Mouse (Mus musculus): ENCODE data around the gene Arhgef2. TPM values are rescaled to one million over a fixed set of nuclear protein-coding genes. Genes with fewer than 3 reads are reported as not detected.
"Not testable (repeated sequence)": the region's sequence is repeated elsewhere in the genome, so short reads cannot be mapped to it uniquely, and the experiment has no call there.

Gene Arhgef2
- 166 and 210 TPM in 2 replicates for polyA plus RNA-seq (2015; fragmentation: Nextera tagmentation; extraction: Ambion mirVana)

DNA sequence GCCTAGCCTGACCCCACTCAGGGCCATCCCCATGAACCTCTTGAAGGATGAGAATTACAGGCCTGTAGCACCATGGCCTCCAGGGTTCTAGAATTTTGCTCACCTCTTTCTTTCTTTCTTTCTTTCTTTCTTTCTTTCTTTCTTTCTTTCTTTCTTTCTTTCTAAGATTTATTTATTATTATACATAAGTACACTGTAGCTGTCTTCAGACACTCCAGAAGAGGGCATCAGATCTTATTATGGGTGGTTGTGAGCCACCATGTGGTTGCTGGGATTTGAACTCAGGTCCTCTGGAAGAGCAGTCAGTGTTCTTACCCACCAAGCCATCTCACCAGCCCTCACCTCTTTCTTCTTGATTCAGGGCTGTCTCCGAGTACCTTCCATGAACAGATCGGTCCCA lies at the start of gene Arhgef2:
Gene Arhgef2, plus strand, starts transcription at position 301 of the 400 bp plus-strand sequence.
- H3K27ac ChIP-seq (ENCODE audit: low read length); H3K9ac ChIP-seq (replicated peaks; ENCODE audit: low read depth, low read length); ATAC-seq; H3K4me3 ChIP-seq (replicated peaks; ENCODE audit: low read length); H3K27me3 ChIP-seq (replicated peaks; ENCODE audit: control insufficient read depth, insufficient read depth, low read length); H3K9me3 ChIP-seq (ENCODE audit: control insufficient read depth, low read length); H3K4me1 ChIP-seq (replicated peaks; ENCODE audit: control insufficient read depth, insufficient read depth, low read length); H3K36me3 ChIP-seq (ENCODE audit: control insufficient read depth, insufficient read depth); H3K4me2 ChIP-seq (ENCODE audit: low read length): not testable (repeated sequence)
- WGBS = 91% methylated on average over 2 of the region's 2 CpGs

DNA sequence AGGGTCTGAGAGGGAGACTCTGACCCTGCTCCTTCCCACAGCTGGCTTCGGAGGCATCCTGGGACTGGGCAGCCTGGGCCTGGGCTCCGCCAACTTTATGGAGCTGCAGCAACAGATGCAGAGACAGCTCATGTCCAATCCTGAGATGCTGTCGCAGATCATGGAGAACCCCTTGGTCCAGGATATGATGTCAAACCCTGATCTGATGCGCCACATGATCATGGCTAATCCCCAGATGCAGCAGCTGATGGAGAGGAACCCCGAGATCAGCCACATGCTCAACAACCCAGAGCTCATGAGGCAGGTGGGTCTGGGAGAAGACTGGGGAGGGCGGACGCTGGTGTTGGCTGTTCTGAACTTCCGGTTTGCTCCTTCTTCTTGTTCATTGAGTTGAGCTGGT lies 49.1 kb upstream of the Arhgef2 start:
- H3K9me3 ChIP-seq (ENCODE audit: control insufficient read depth, low read length) = no peaks in the 10 kb centered on the region
- no peak overlapping the region for H3K4me3 ChIP-seq (replicated peaks; ENCODE audit: low read length)
- no peak overlapping the region for H3K9ac ChIP-seq (replicated peaks; ENCODE audit: low read depth, low read length)
- no peak overlapping the region for H3K4me2 ChIP-seq (ENCODE audit: low read length)
- 96% methylated on average over 8 of the region's 8 CpGs for WGBS
- no peak for ATAC-seq
- H3K36me3 ChIP-seq (ENCODE audit: control insufficient read depth, insufficient read depth) = peaks cover 19% of the 10 kb centered on the region
- H3K4me1 ChIP-seq (replicated peaks; ENCODE audit: control insufficient read depth, insufficient read depth, low read length) = peaks cover 20% of the 10 kb centered on the region
- no peaks in the 10 kb centered on the region for H3K27me3 ChIP-seq (replicated peaks; ENCODE audit: control insufficient read depth, insufficient read depth, low read length)
- H3K27ac ChIP-seq (ENCODE audit: low read length) = no peak overlapping the region

DNA sequence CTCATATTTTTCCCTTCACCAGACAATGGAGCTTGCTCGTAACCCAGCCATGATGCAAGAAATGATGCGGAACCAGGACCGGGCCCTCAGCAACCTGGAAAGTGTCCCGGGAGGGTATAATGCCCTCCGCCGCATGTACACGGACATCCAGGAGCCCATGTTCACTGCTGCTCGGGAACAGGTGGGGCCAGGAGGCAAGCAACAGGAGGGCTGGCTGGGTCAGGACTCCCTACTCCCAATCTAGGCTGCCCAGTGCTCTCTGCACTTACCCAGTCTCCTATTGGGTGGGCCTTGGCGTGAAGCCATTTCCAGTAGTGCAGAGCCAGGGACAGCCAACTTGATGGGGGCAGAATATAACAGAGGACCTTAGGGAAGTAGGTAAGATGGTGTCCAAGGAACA lies 46.2 kb upstream of the Arhgef2 start:
- peaks cover 31% of the 10 kb centered on the region for H3K36me3 ChIP-seq (ENCODE audit: control insufficient read depth, insufficient read depth)
- ATAC-seq = no peak
- no peak overlapping the region for H3K4me3 ChIP-seq (replicated peaks; ENCODE audit: low read length)
- no peak overlapping the region for H3K4me2 ChIP-seq (ENCODE audit: low read length)
- no peak overlapping the region for H3K9ac ChIP-seq (replicated peaks; ENCODE audit: low read depth, low read length)
- H3K27ac ChIP-seq (ENCODE audit: low read length) = no peak overlapping the region
- H3K27me3 ChIP-seq (replicated peaks; ENCODE audit: control insufficient read depth, insufficient read depth, low read length) = no peaks in the 10 kb centered on the region
- WGBS = 92% methylated on average over 9 of the region's 9 CpGs
- peaks cover 9% of the 10 kb centered on the region for H3K4me1 ChIP-seq (replicated peaks; ENCODE audit: control insufficient read depth, insufficient read depth, low read length)
- H3K9me3 ChIP-seq (ENCODE audit: control insufficient read depth, low read length) = no peaks in the 10 kb centered on the region

DNA sequence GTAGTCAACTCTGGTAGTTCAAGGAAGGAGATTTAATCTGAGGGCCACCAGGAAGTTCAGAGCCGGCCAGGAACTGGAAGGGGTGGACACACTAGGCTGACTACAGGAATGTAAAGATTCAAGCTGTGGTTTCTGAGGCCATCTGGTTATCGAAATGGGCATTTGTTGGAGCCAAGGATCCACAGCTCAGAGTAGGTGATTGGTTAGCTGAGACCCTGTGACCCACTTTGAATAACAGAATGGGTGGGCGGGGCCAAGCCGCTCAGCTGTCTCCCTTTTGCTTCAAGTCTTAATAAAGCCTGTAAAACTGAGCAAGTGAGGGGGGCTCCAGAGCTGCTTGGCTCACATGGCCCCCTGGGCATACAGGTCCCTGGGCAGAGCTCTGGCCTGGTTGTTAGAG lies 43.8 kb upstream of the Arhgef2 start:
- Histone ChIP-seq H3K36me3 (ENCODE audit: control insufficient read depth, insufficient read depth) (peaks cover 46% of the 10 kb centered on the region), H3K27ac (ENCODE audit: low read length) (no peak overlapping the region), H3K4me1 (replicated peaks; ENCODE audit: control insufficient read depth, insufficient read depth, low read length) (no peaks in the 10 kb centered on the region; the same call in 1 of the 2 replicates), H3K4me2 (ENCODE audit: low read length) (no peak overlapping the region), H3K9me3 (ENCODE audit: control insufficient read depth, low read length) (no peaks in the 10 kb centered on the region), H3K9ac (replicated peaks; ENCODE audit: low read depth, low read length) (no peak overlapping the region), H3K27me3 (replicated peaks; ENCODE audit: control insufficient read depth, insufficient read depth, low read length) (no peaks in the 10 kb centered on the region), H3K4me3 (replicated peaks; ENCODE audit: low read length) (no peak overlapping the region)
- WGBS = 61% methylated on average over 4 of the region's 4 CpGs
- ATAC-seq = no peak

DNA sequence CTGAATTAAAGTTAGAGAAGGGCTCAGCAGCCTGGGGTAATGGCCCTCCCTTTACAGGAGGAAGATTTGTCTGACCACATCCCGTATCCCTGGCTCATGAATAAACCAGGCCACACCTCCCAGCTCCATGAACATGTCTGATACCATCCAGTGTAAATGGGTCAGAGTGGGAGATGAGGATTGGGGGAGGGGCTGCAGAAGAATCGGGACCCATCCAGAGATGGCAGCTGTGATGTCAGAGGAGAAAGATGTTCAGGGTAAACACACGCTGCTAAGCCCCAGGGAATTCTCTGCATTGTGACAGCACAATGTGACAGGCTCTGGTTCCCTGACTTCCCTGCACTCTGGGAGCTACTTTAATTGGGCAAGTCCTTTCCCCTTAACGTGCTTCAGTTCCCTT lies 42.3 kb upstream of the Arhgef2 start:
- Histone ChIP-seq H3K9me3 (ENCODE audit: control insufficient read depth, low read length) (no peaks in the 10 kb centered on the region), H3K27me3 (replicated peaks; ENCODE audit: control insufficient read depth, insufficient read depth, low read length) (no peaks in the 10 kb centered on the region), H3K36me3 (ENCODE audit: control insufficient read depth, insufficient read depth) (peaks cover 56% of the 10 kb centered on the region), H3K4me1 (replicated peaks; ENCODE audit: control insufficient read depth, insufficient read depth, low read length) (no peaks in the 10 kb centered on the region; the same call in 1 of the 2 replicates), H3K4me3 (replicated peaks; ENCODE audit: low read length) (no peak overlapping the region), H3K9ac (replicated peaks; ENCODE audit: low read depth, low read length) (no peak overlapping the region), H3K4me2 (ENCODE audit: low read length) (no peak overlapping the region), H3K27ac (ENCODE audit: low read length) (no peak overlapping the region)
- WGBS = 51% methylated on average over 4 of the region's 4 CpGs
- ATAC-seq = no peak

DNA sequence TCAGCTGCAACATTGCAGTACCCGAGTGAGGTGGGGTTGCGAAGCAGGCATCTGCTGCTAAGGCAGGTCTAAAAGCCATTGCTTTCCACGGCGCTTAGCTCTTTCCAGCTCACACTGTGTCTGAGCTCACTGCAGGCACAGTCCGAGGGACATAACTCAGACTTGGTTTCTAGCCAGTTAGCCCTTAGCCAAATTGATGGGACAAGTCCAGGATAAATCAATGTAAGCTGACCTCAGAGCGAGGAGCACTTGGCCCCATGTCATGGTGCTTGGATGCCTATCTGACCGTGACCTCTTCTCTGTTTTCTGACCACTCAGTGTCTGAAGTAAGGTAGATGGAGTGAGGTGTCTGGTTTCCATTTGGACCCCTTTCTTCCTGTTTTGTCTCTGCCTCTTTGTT lies 41.8 kb upstream of the Arhgef2 start:
- Histone ChIP-seq H3K4me1 (replicated peaks; ENCODE audit: control insufficient read depth, insufficient read depth, low read length) (no peaks in the 10 kb centered on the region; the same call in 1 of the 2 replicates), H3K27me3 (replicated peaks; ENCODE audit: control insufficient read depth, insufficient read depth, low read length) (no peaks in the 10 kb centered on the region), H3K4me3 (replicated peaks; ENCODE audit: low read length) (no peak overlapping the region), H3K9ac (replicated peaks; ENCODE audit: low read depth, low read length) (no peak overlapping the region), H3K4me2 (ENCODE audit: low read length) (no peak overlapping the region), H3K27ac (ENCODE audit: low read length) (no peak overlapping the region), H3K36me3 (ENCODE audit: control insufficient read depth, insufficient read depth) (peaks cover 59% of the 10 kb centered on the region), H3K9me3 (ENCODE audit: control insufficient read depth, low read length) (no peaks in the 10 kb centered on the region)
- WGBS = 90% methylated on average over 7 of the region's 7 CpGs
- ATAC-seq = no peak

DNA sequence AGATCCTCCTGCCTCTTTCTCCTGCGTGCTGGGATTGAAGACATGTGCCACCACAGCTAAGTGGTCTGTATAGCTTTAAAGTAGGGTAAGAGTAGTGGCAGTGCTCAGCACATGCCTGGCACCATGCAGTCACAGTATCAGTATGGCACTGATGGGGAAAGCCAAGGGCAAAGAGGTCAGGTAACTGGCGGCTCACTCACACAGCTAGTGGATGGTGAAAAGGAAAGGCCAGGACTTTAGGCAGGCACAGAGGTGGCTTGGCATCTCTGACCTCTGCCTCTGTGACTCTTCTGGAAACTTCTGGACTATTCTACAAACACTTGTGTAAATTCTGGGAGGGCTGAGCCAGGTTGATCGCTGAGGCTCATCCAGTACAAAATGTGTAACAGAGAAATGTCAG lies 39.6 kb upstream of the Arhgef2 start:
- H3K4me1 ChIP-seq (replicated peaks; ENCODE audit: control insufficient read depth, insufficient read depth, low read length) = no peaks in the 10 kb centered on the region; the same call in 1 of the 2 replicates
- H3K27ac ChIP-seq (ENCODE audit: low read length) = no peak overlapping the region
- H3K4me3 ChIP-seq (replicated peaks; ENCODE audit: low read length) = no peak overlapping the region
- no peaks in the 10 kb centered on the region for H3K9me3 ChIP-seq (ENCODE audit: control insufficient read depth, low read length)
- no peaks in the 10 kb centered on the region for H3K27me3 ChIP-seq (replicated peaks; ENCODE audit: control insufficient read depth, insufficient read depth, low read length)
- H3K36me3 ChIP-seq (ENCODE audit: control insufficient read depth, insufficient read depth) = peaks cover 61% of the 10 kb centered on the region
- no peak overlapping the region for H3K4me2 ChIP-seq (ENCODE audit: low read length)
- no peak overlapping the region for H3K9ac ChIP-seq (replicated peaks; ENCODE audit: low read depth, low read length)
- ATAC-seq = no peak
- WGBS = 93% methylated on average over 3 of the region's 3 CpGs

DNA sequence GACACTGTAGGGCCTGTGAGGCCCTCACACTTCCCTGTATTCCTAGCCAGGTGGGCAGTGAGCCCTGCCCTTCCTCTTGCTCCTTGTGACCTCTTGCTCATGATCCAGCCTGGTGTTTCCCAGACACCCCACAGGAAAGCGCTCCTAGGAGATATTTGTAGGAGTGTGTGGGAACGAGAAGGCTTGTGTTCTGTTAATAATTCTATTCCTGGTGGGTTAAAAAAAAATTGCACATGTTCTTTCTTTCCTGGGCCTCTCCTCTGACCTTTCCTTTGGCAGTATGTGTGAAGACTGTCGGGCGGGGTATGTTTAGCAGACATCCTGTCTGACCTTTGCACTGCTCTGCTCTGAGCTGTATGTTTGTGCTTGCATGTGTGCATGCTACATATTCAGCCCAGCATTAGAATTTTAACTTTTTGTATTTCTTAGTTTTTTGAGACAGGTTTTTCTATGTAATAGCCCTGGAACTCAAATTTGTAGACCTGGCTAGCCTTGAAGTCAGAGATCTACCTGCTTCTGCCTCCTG lies 39.2 kb upstream of the Arhgef2 start:
- ATAC-seq = no peak
- Histone ChIP-seq H3K9ac (replicated peaks; ENCODE audit: low read depth, low read length) (no peak overlapping the region), H3K36me3 (ENCODE audit: control insufficient read depth, insufficient read depth) (peaks cover 61% of the 10 kb centered on the region), H3K4me1 (replicated peaks; ENCODE audit: control insufficient read depth, insufficient read depth, low read length) (no peaks in the 10 kb centered on the region; the same call in 1 of the 2 replicates), H3K27me3 (replicated peaks; ENCODE audit: control insufficient read depth, insufficient read depth, low read length) (no peaks in the 10 kb centered on the region), H3K4me3 (replicated peaks; ENCODE audit: low read length) (no peak overlapping the region), H3K9me3 (ENCODE audit: control insufficient read depth, low read length) (no peaks in the 10 kb centered on the region), H3K4me2 (ENCODE audit: low read length) (no peak overlapping the region), H3K27ac (ENCODE audit: low read length) (no peak overlapping the region)
- 93% methylated on average over 4 of the region's 4 CpGs for WGBS

DNA sequence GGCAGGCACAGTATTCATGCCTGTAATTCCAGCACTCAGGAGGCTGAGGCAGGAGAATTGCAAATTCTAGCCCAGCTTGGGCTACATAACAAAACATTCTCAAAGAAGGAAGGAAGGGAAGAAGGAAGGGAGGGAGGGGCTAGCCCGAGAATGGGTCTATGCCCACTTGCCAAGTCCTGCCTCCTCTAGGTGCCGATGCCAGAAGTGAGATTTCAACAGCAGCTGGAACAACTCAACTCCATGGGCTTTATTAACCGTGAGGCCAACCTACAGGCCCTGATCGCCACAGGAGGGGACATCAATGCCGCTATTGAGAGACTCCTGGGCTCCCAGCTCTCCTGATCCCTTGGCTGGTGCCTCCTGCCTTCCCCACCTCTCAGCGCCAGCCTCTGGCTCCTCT lies 37.9 kb upstream of the Arhgef2 start:
- no peaks in the 10 kb centered on the region for H3K9me3 ChIP-seq (ENCODE audit: control insufficient read depth, low read length)
- ATAC-seq = no peak
- no peak overlapping the region for H3K4me2 ChIP-seq (ENCODE audit: low read length)
- peaks cover 58% of the 10 kb centered on the region for H3K36me3 ChIP-seq (ENCODE audit: control insufficient read depth, insufficient read depth)
- H3K4me1 ChIP-seq (replicated peaks; ENCODE audit: control insufficient read depth, insufficient read depth, low read length) = no peaks in the 10 kb centered on the region
- no peaks in the 10 kb centered on the region for H3K27me3 ChIP-seq (replicated peaks; ENCODE audit: control insufficient read depth, insufficient read depth, low read length)
- H3K9ac ChIP-seq (replicated peaks; ENCODE audit: low read depth, low read length) = no peak overlapping the region
- no peak overlapping the region for H3K4me3 ChIP-seq (replicated peaks; ENCODE audit: low read length)
- no peak overlapping the region for H3K27ac ChIP-seq (ENCODE audit: low read length)
- 90% methylated on average over 6 of the region's 6 CpGs for WGBS

DNA sequence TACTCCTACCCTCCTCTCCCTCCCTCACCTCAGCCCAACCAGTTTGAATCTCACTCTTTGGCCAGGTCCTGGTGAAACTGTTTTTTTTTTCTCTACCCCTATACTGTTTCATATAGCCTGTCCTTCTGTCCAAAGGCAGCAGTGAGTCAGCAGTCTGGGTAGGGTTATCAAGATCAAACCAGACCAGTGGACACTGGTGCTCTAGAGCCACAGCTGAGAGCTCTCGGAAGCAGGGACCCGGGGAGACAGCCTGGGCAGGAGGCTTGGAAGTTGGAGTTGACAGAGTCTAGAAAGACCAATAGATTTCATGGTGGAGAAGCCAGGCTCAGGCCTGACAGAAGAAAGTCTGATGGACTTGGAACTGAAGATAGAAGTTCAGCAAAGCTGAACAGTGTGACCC lies 37.2 kb upstream of the Arhgef2 start:
- H3K4me3 ChIP-seq (replicated peaks; ENCODE audit: low read length) = no peak overlapping the region
- H3K27me3 ChIP-seq (replicated peaks; ENCODE audit: control insufficient read depth, insufficient read depth, low read length) = no peaks in the 10 kb centered on the region
- no peak overlapping the region for H3K27ac ChIP-seq (ENCODE audit: low read length)
- no peaks in the 10 kb centered on the region for H3K4me1 ChIP-seq (replicated peaks; ENCODE audit: control insufficient read depth, insufficient read depth, low read length)
- H3K9me3 ChIP-seq (ENCODE audit: control insufficient read depth, low read length) = no peaks in the 10 kb centered on the region
- no peak overlapping the region for H3K4me2 ChIP-seq (ENCODE audit: low read length)
- H3K9ac ChIP-seq (replicated peaks; ENCODE audit: low read depth, low read length) = no peak overlapping the region
- H3K36me3 ChIP-seq (ENCODE audit: control insufficient read depth, insufficient read depth) = peaks cover 57% of the 10 kb centered on the region
- no peak for ATAC-seq
- 100% methylated on average over 2 of the region's 2 CpGs for WGBS
